Mouse (Mus musculus): ENCODE data around the gene Olfr69. TPM values are rescaled to one million over a fixed set of nuclear protein-coding genes. Genes with fewer than 3 reads are reported as not detected.
"Not testable (repeated sequence)": the region's sequence is repeated elsewhere in the genome, so short reads cannot be mapped to it uniquely, and the experiment has no call there.

The Olfr69 gene
- not detected in 2 replicates for polyA plus RNA-seq (2016; fragmentation: Nextera tagmentation; extraction: Ambion mirVana)

- 77% methylated on average over 2 of the region's 2 CpGs for WGBS
- no peak within 1 kb of the TSS for H3K4me3 ChIP-seq
- no peaks in the 10 kb centered on the region for H3K27me3 ChIP-seq (replicated peaks; ENCODE audit: low read depth, poor library complexity, severe bottlenecking)
- no peaks in the 10 kb centered on the region for H3K36me3 ChIP-seq (replicated peaks)
- no peaks in the 10 kb centered on the region for H3K4me1 ChIP-seq
- DNase-seq (ENCODE audit: low spot score): no peak
- H3K9me3 ChIP-seq: no peaks in the 10 kb centered on the region
- H3K27ac ChIP-seq (replicated peaks): no peak within 1 kb of the TSS
Measured at GRCm38 (mm10) chr7:103771494-103771893, at the start of gene Olfr69. Olfr69 (minus strand) TSS chr7:103771594.

- not testable (repeated sequence) for H3K36me3 ChIP-seq (replicated peaks); H3K4me1 ChIP-seq; H3K27me3 ChIP-seq (replicated peaks; ENCODE audit: low read depth, poor library complexity, severe bottlenecking); H3K9me3 ChIP-seq; H3K4me3 ChIP-seq; DNase-seq (ENCODE audit: low spot score); H3K27ac ChIP-seq (replicated peaks)
- WGBS: 82% methylated on average over 1 of the region's 2 CpGs
Measured at GRCm38 (mm10) chr7:103815085-103815484, 43.7 kb upstream of the Olfr69 start.

- 91% methylated on average over 3 of the region's 3 CpGs for WGBS
- H3K4me3 ChIP-seq: no peak within 1 kb of the TSS
- H3K27ac ChIP-seq (replicated peaks): no peak within 1 kb of the TSS
- H3K36me3 ChIP-seq (replicated peaks): no peaks in the 10 kb centered on the region
- H3K9me3 ChIP-seq: no peaks in the 10 kb centered on the region
- no peaks in the 10 kb centered on the region for H3K27me3 ChIP-seq (replicated peaks; ENCODE audit: low read depth, poor library complexity, severe bottlenecking)
- no peak for DNase-seq (ENCODE audit: low spot score)
- H3K4me1 ChIP-seq: no peaks in the 10 kb centered on the region
Measured at GRCm38 (mm10) chr7:103813766-103814165, 42.4 kb upstream of the Olfr69 start, which contains the start of gene Hbb-bt. Hbb-bt (minus strand) TSS chr7:103813996.

- H3K4me3 ChIP-seq; DNase-seq (ENCODE audit: low spot score); H3K27me3 ChIP-seq (replicated peaks; ENCODE audit: low read depth, poor library complexity, severe bottlenecking); H3K36me3 ChIP-seq (replicated peaks); H3K4me1 ChIP-seq; H3K9me3 ChIP-seq; H3K27ac ChIP-seq (replicated peaks): not testable (repeated sequence)
- WGBS: no CpG with 5 or more reads among the region's 3 CpGs
Measured at GRCm38 (mm10) chr7:103813152-103813551, 41.8 kb upstream of the Olfr69 start.

- Histone ChIP-seq H3K9me3 (no peaks in the 10 kb centered on the region), H3K36me3 (replicated peaks) (no peaks in the 10 kb centered on the region), H3K4me1 (no peaks in the 10 kb centered on the region), H3K27me3 (replicated peaks; ENCODE audit: low read depth, poor library complexity, severe bottlenecking) (no peaks in the 10 kb centered on the region), H3K27ac (replicated peaks) (no peak overlapping the region), H3K4me3 (no peak overlapping the region)
- 67% methylated on average over 1 of the region's 1 CpGs for WGBS
- DNase-seq (ENCODE audit: low spot score): no peak
Measured at GRCm38 (mm10) chr7:103812174-103812573, 40.8 kb upstream of the Olfr69 start.

GRCm38 (mm10) chr7:103811223-103811845 lies 39.9 kb upstream of the Olfr69 start:
- no peak for DNase-seq (ENCODE audit: low spot score)
- H3K4me1 ChIP-seq: no peaks in the 10 kb centered on the region
- no peak overlapping the region for H3K27ac ChIP-seq (replicated peaks)
- H3K36me3 ChIP-seq (replicated peaks): no peaks in the 10 kb centered on the region
- H3K4me3 ChIP-seq: no peak overlapping the region
- 86% methylated on average over 1 of the region's 1 CpGs for WGBS
- H3K27me3 ChIP-seq (replicated peaks; ENCODE audit: low read depth, poor library complexity, severe bottlenecking): no peaks in the 10 kb centered on the region
- no peaks in the 10 kb centered on the region for H3K9me3 ChIP-seq

GRCm38 (mm10) chr7:103810746-103811145 lies 39.4 kb upstream of the Olfr69 start:
- Histone ChIP-seq H3K27me3 (replicated peaks; ENCODE audit: low read depth, poor library complexity, severe bottlenecking) (no peaks in the 10 kb centered on the region), H3K27ac (replicated peaks) (no peak overlapping the region), H3K4me1 (no peaks in the 10 kb centered on the region), H3K9me3 (no peaks in the 10 kb centered on the region), H3K36me3 (replicated peaks) (no peaks in the 10 kb centered on the region), H3K4me3 (no peak overlapping the region)
- WGBS: 80% methylated on average over 3 of the region's 3 CpGs
- DNase-seq (ENCODE audit: low spot score): no peak

GRCm38 (mm10) chr7:103810296-103810695 lies 38.9 kb upstream of the Olfr69 start:
- no peaks in the 10 kb centered on the region for H3K36me3 ChIP-seq (replicated peaks)
- H3K4me1 ChIP-seq: no peaks in the 10 kb centered on the region
- no peak overlapping the region for H3K27ac ChIP-seq (replicated peaks)
- no peak for DNase-seq (ENCODE audit: low spot score)
- no peak overlapping the region for H3K4me3 ChIP-seq
- 93% methylated on average over 1 of the region's 1 CpGs for WGBS
- no peaks in the 10 kb centered on the region for H3K9me3 ChIP-seq
- H3K27me3 ChIP-seq (replicated peaks; ENCODE audit: low read depth, poor library complexity, severe bottlenecking): no peaks in the 10 kb centered on the region

GRCm38 (mm10) chr7:103809801-103810155 lies 38.4 kb upstream of the Olfr69 start:
- 71% methylated on average over 1 of the region's 1 CpGs for WGBS
- Histone ChIP-seq H3K36me3 (replicated peaks) (no peaks in the 10 kb centered on the region), H3K27ac (replicated peaks) (no peak overlapping the region), H3K27me3 (replicated peaks; ENCODE audit: low read depth, poor library complexity, severe bottlenecking) (no peaks in the 10 kb centered on the region), H3K4me3 (no peak overlapping the region), H3K9me3 (no peaks in the 10 kb centered on the region), H3K4me1 (no peaks in the 10 kb centered on the region)
- DNase-seq (ENCODE audit: low spot score): no peak

GRCm38 (mm10) chr7:103808971-103809800 lies 37.8 kb upstream of the Olfr69 start:
- Histone ChIP-seq H3K9me3 (no peaks in the 10 kb centered on the region), H3K36me3 (replicated peaks) (no peaks in the 10 kb centered on the region), H3K4me1 (no peaks in the 10 kb centered on the region), H3K4me3 (no peak overlapping the region), H3K27ac (replicated peaks) (no peak overlapping the region), H3K27me3 (replicated peaks; ENCODE audit: low read depth, poor library complexity, severe bottlenecking) (no peaks in the 10 kb centered on the region)
- WGBS: 79% methylated on average over 5 of the region's 5 CpGs
- DNase-seq (ENCODE audit: low spot score): no peak

- 73% methylated on average over 2 of the region's 2 CpGs for WGBS
Measured at GRCm38 (mm10) chr7:103808120-103808519, 36.7 kb upstream of the Olfr69 start.

GRCm38 (mm10) chr7:103806856-103807255 lies 35.5 kb upstream of the Olfr69 start:
- Histone ChIP-seq H3K36me3 (replicated peaks) (no peaks in the 10 kb centered on the region), H3K4me1 (no peaks in the 10 kb centered on the region), H3K27me3 (replicated peaks; ENCODE audit: low read depth, poor library complexity, severe bottlenecking) (no peaks in the 10 kb centered on the region), H3K9me3 (no peaks in the 10 kb centered on the region), H3K27ac (replicated peaks) (no peak overlapping the region), H3K4me3 (no peak overlapping the region)
- DNase-seq (ENCODE audit: low spot score): peak; percentile 18
- WGBS: 68% methylated on average over 1 of the region's 1 CpGs

More at GRCm38 (mm10) chr7:103808120-103808519, 36.7 kb upstream of the Olfr69 start:
- not testable (repeated sequence) for DNase-seq (ENCODE audit: low spot score); H3K4me3 ChIP-seq; H3K36me3 ChIP-seq (replicated peaks); H3K27ac ChIP-seq (replicated peaks); H3K27me3 ChIP-seq (replicated peaks; ENCODE audit: low read depth, poor library complexity, severe bottlenecking); H3K9me3 ChIP-seq; H3K4me1 ChIP-seq

Measured in embryonic facial prominence, embryonic 10.5 days (tissue).